In the genomic region with DNA sequence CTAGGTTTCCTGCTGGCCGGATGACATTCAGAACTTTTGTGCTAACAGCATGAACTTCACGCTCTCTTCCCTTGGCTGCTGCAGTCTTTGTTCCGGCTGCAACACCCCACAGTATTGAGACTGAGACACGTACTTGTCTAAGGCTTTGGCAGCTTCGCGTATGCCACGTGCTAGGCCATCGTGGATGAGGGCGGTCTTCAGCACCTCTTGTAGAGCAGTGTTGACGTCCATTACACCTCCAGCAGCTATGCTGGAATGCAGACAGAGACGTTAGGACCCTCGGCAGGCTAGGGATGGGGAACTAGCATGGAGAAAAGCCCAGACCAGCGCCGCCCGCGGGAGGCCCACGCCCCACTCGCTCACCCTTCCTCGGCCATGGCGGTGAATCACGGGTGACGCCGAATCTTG, we compare ENCODE assay signal across 8 mouse cellular contexts. TPM values are rescaled to one million over a fixed set of nuclear protein-coding genes. Genes with fewer than 3 reads are reported as not detected.
DNase-seq lines count a peak whose midpoint lies in the region; ATAC-seq and TF ChIP-seq lines count a peak whose summit lies in the region.
"Not testable (repeated sequence)": the region's sequence is repeated elsewhere in the genome, so short reads cannot be mapped to it uniquely, and the experiment has no call there.

No protein-coding gene starts in this region.

- H3K27ac ChIP-seq in ES-Bruce4 (ENCODE audit: insufficient read depth, low read length): peak overlapping the region; percentile 85
- H3K27ac ChIP-seq in embryonic facial prominence, embryonic 12.5 days: not testable (repeated sequence)
- peak overlapping the region; percentile 73 for H3K27ac ChIP-seq in hindbrain, embryonic 13.5 days
- peak overlapping the region; percentile 62 for H3K27ac ChIP-seq in kidney, postnatal 0 days
- H3K27ac ChIP-seq in liver, embryonic 15.5 days (replicated peaks): peak overlapping the region; percentile 76
- 0 out of 2 replicates have a peak overlapping the region, but pooled peaks have one; percentile 5 for H3K27ac ChIP-seq in midbrain, embryonic 14.5 days (replicated peaks; ENCODE audit: low read depth, low read length)
- H3K27ac ChIP-seq in stomach, embryonic 14.5 days (ENCODE audit: low read length): peak overlapping the region; percentile 66

- under 1% methylated on average over 23 of the region's 23 CpGs for WGBS in embryonic facial prominence, embryonic 12.5 days
- 0% methylated on average over 23 of the region's 23 CpGs for WGBS in hindbrain, embryonic 13.5 days
- WGBS in kidney, postnatal 0 days: under 1% methylated on average over 23 of the region's 23 CpGs
- WGBS in liver, embryonic 15.5 days (ENCODE audit: insufficient replicate concordance): 0% methylated on average over 23 of the region's 23 CpGs
- WGBS in midbrain, embryonic 14.5 days: under 1% methylated on average over 23 of the region's 23 CpGs
- WGBS in stomach, embryonic 14.5 days: under 1% methylated on average over 23 of the region's 23 CpGs

- peak; percentile 16 for TF ChIP-seq POLR2A in ES-Bruce4 (IDR thresholded peaks at IDR 0.05; ENCODE audit: insufficient read depth, low read length)

- 0 out of 2 replicates have a peak, but pooled peaks have one; percentile 43 for ATAC-seq in embryonic facial prominence, embryonic 12.5 days (ENCODE audit: insufficient number of reproducible peaks, insufficient read depth, low FRiP score, low TSS enrichment)
- peak; percentile 43; the same call in 1 of the 2 replicates for ATAC-seq in frontal cortex, adult (ENCODE audit: low TSS enrichment)
- peak; percentile 66 for ATAC-seq in hindbrain, embryonic 13.5 days (ENCODE audit: low FRiP score)
- peak; percentile 18 for ATAC-seq in kidney, postnatal 0 days (replicated peaks; ENCODE audit: low FRiP score, low read depth)
- ATAC-seq in liver, embryonic 15.5 days (ENCODE audit: insufficient read depth): peak; percentile 32
- peak; percentile 44 for ATAC-seq in midbrain, embryonic 14.5 days (ENCODE audit: low FRiP score, low TSS enrichment)
- ATAC-seq in stomach, embryonic 14.5 days (ENCODE audit: insufficient number of reproducible peaks, insufficient read depth, low FRiP score, low read depth): peak; percentile 38

- H3K9me3 ChIP-seq in ES-Bruce4 (replicated peaks; ENCODE audit: control insufficient read depth, insufficient read depth, low read length, poor library complexity, severe bottlenecking); embryonic facial prominence, embryonic 12.5 days; hindbrain, embryonic 13.5 days; kidney, postnatal 0 days (replicated peaks; ENCODE audit: low read length); liver, embryonic 15.5 days (replicated peaks); midbrain, embryonic 14.5 days (ENCODE audit: control insufficient read depth, low read length); stomach, embryonic 14.5 days (ENCODE audit: control insufficient read depth, low read depth, low read length): not testable (repeated sequence)

- peak overlapping the region; percentile 94 for H3K9ac ChIP-seq in ES-Bruce4 (ENCODE audit: low read depth, poor library complexity, severe bottlenecking)
- H3K9ac ChIP-seq in embryonic facial prominence, embryonic 12.5 days: peak overlapping the region; percentile 93
- H3K9ac ChIP-seq in hindbrain, embryonic 13.5 days: peak overlapping the region; percentile 91
- H3K9ac ChIP-seq in kidney, postnatal 0 days (ENCODE audit: low read depth, low read length): peak overlapping the region; percentile 83
- H3K9ac ChIP-seq in liver, embryonic 15.5 days: peak overlapping the region; percentile 87
- H3K9ac ChIP-seq in midbrain, embryonic 14.5 days (replicated peaks; ENCODE audit: low read length): peak overlapping the region; percentile 87
- H3K9ac ChIP-seq in stomach, embryonic 14.5 days (replicated peaks; ENCODE audit: low read depth, low read length): peak overlapping the region; percentile 84

- H3K36me3 ChIP-seq in ES-Bruce4 (ENCODE audit: control insufficient read depth, insufficient read depth, low read length, poor library complexity, severe bottlenecking): peaks cover 44% of the 10 kb centered on the region
- peaks cover 34% of the 10 kb centered on the region for H3K36me3 ChIP-seq in embryonic facial prominence, embryonic 12.5 days
- H3K36me3 ChIP-seq in hindbrain, embryonic 13.5 days: peaks cover 34% of the 10 kb centered on the region
- peaks cover 14% of the 10 kb centered on the region; the same call in 1 of the 2 replicates for H3K36me3 ChIP-seq in kidney, postnatal 0 days (ENCODE audit: insufficient read depth, low read length)
- peaks cover 34% of the 10 kb centered on the region for H3K36me3 ChIP-seq in liver, embryonic 15.5 days (replicated peaks)
- peaks cover 33% of the 10 kb centered on the region for H3K36me3 ChIP-seq in midbrain, embryonic 14.5 days (ENCODE audit: control insufficient read depth, insufficient read depth, low read length)
- H3K36me3 ChIP-seq in stomach, embryonic 14.5 days (ENCODE audit: control insufficient read depth, insufficient read depth, low read length): peaks cover 33% of the 10 kb centered on the region

- H3K4me2 ChIP-seq in embryonic facial prominence, embryonic 12.5 days (replicated peaks): peak overlapping the region; percentile 76
- H3K4me2 ChIP-seq in hindbrain, embryonic 13.5 days: peak overlapping the region; percentile 95
- peak overlapping the region; percentile 81 for H3K4me2 ChIP-seq in kidney, postnatal 0 days (ENCODE audit: low read length)
- H3K4me2 ChIP-seq in liver, embryonic 15.5 days: peak overlapping the region; percentile 82
- H3K4me2 ChIP-seq in midbrain, embryonic 14.5 days (ENCODE audit: low read length): peak overlapping the region; percentile 96
- peak overlapping the region; percentile 88 for H3K4me2 ChIP-seq in stomach, embryonic 14.5 days (replicated peaks; ENCODE audit: low read depth, low read length)

- not testable (repeated sequence) for H3K4me1 ChIP-seq in ES-Bruce4 (ENCODE audit: control insufficient read depth, insufficient read depth, low read length)
- H3K4me1 ChIP-seq in embryonic facial prominence, embryonic 12.5 days: peaks cover 19% of the 10 kb centered on the region
- peaks cover 32% of the 10 kb centered on the region for H3K4me1 ChIP-seq in hindbrain, embryonic 13.5 days (replicated peaks)
- H3K4me1 ChIP-seq in kidney, postnatal 0 days (replicated peaks; ENCODE audit: insufficient read depth, low read length): peaks cover 15% of the 10 kb centered on the region
- H3K4me1 ChIP-seq in liver, embryonic 15.5 days (replicated peaks): peaks cover 58% of the 10 kb centered on the region
- H3K4me1 ChIP-seq in midbrain, embryonic 14.5 days (ENCODE audit: control insufficient read depth, insufficient read depth, low read length): peaks cover 11% of the 10 kb centered on the region
- H3K4me1 ChIP-seq in stomach, embryonic 14.5 days (ENCODE audit: control insufficient read depth, insufficient read depth, low read length): peaks cover 13% of the 10 kb centered on the region

- H3K4me3 ChIP-seq in ES-Bruce4 (ENCODE audit: low read depth, low read length): peak overlapping the region; percentile 100
- H3K4me3 ChIP-seq in embryonic facial prominence, embryonic 12.5 days: peak overlapping the region; percentile 79
- H3K4me3 ChIP-seq in hindbrain, embryonic 13.5 days: peak overlapping the region; percentile 79
- peak overlapping the region; percentile 66 for H3K4me3 ChIP-seq in kidney, postnatal 0 days (replicated peaks; ENCODE audit: low read depth, low read length)
- H3K4me3 ChIP-seq in liver, embryonic 15.5 days (replicated peaks): peak overlapping the region; percentile 92
- peak overlapping the region; percentile 76 for H3K4me3 ChIP-seq in midbrain, embryonic 14.5 days (replicated peaks; ENCODE audit: low read depth, low read length)
- H3K4me3 ChIP-seq in stomach, embryonic 14.5 days (ENCODE audit: low read depth, low read length): peak overlapping the region; percentile 82

- TF ChIP-seq EP300 in ES-Bruce4 (IDR thresholded peaks at IDR 0.05; ENCODE audit: insufficient read depth, low read depth, low read length): not testable (repeated sequence)

- H3K27me3 ChIP-seq in ES-Bruce4 (ENCODE audit: control insufficient read depth, insufficient read depth, low read length, poor library complexity, severe bottlenecking); embryonic facial prominence, embryonic 12.5 days; hindbrain, embryonic 13.5 days; kidney, postnatal 0 days (ENCODE audit: insufficient read depth, low read length); liver, embryonic 15.5 days; midbrain, embryonic 14.5 days (ENCODE audit: control insufficient read depth, insufficient read depth, low read length); stomach, embryonic 14.5 days (ENCODE audit: control insufficient read depth, insufficient read depth, low read length): not testable (repeated sequence)

- not testable (repeated sequence) for DNase-seq in kidney, postnatal 0 days (ENCODE audit: low spot score); midbrain, embryonic 14.5 days

- not testable (repeated sequence) for TF ChIP-seq CTCF in ES-Bruce4 (IDR thresholded peaks at IDR 0.05; ENCODE audit: low read depth, low read length); kidney, postnatal 0 days (IDR thresholded peaks at IDR 0.05; ENCODE audit: low read depth)

RNA-seq across cellular contexts. Expression of a gene that starts 0.4 kb away (rescaled TPM):
- polyA plus RNA-seq in ES-Bruce4 (2011; ENCODE audit: insufficient read depth, insufficient read length, low read depth, missing spikeins): 316 and 459 TPM in 2 replicates
- 154 and 172 TPM in 2 replicates for polyA plus RNA-seq in embryonic facial prominence, embryonic 12.5 days (2016; fragmentation: Nextera tagmentation; extraction: Ambion mirVana)
- polyA plus RNA-seq in hindbrain, embryonic 13.5 days (2015; fragmentation: Nextera tagmentation; extraction: Ambion mirVana): 110 and 124 TPM in 2 replicates
- 225 and 241 TPM in 2 replicates for polyA plus RNA-seq in kidney, postnatal 0 days (2015; fragmentation: Nextera tagmentation; extraction: Ambion mirVana)
- polyA plus RNA-seq in liver, embryonic 15.5 days (2015; fragmentation: Nextera tagmentation; extraction: Ambion mirVana): 118 and 126 TPM in 2 replicates
- 119 and 123 TPM in 2 replicates for polyA plus RNA-seq in midbrain, embryonic 14.5 days (2014; fragmentation: Nextera tagmentation; extraction: Ambion mirVana)
- 247 and 248 TPM in 2 replicates for polyA plus RNA-seq in stomach, embryonic 14.5 days (2014; fragmentation: Nextera tagmentation; extraction: Ambion mirVana)

RNA-seq across cellular contexts. Expression of a gene that starts 10.2 kb away (rescaled TPM):
- 2.9 and 3.4 TPM in 2 replicates for polyA plus RNA-seq in ES-Bruce4 (2011; ENCODE audit: insufficient read depth, insufficient read length, low read depth, missing spikeins)
- 22.4 and 24.2 TPM in 2 replicates for polyA plus RNA-seq in embryonic facial prominence, embryonic 12.5 days (2016; fragmentation: Nextera tagmentation; extraction: Ambion mirVana)
- 22.0 and 22.2 TPM in 2 replicates for polyA plus RNA-seq in hindbrain, embryonic 13.5 days (2015; fragmentation: Nextera tagmentation; extraction: Ambion mirVana)
- 16.0 and 20.2 TPM in 2 replicates for polyA plus RNA-seq in kidney, postnatal 0 days (2015; fragmentation: Nextera tagmentation; extraction: Ambion mirVana)
- polyA plus RNA-seq in liver, embryonic 15.5 days (2015; fragmentation: Nextera tagmentation; extraction: Ambion mirVana): 1.4 and 1.7 TPM in 2 replicates
- 16.4 and 21.2 TPM in 2 replicates for polyA plus RNA-seq in midbrain, embryonic 14.5 days (2014; fragmentation: Nextera tagmentation; extraction: Ambion mirVana)
- 17.3 and 23.7 TPM in 2 replicates for polyA plus RNA-seq in stomach, embryonic 14.5 days (2014; fragmentation: Nextera tagmentation; extraction: Ambion mirVana)
